Mouse (Mus musculus): ENCODE results near the gene Pgls.

Gene Pgls

GRCm38 (mm10) chr8:71598375-71598774 is 6.4 kb downstream of the Pgls start:
- no peak for DNase-seq (ENCODE audit: low read depth, low spot score)

GRCm38 (mm10) chr8:71598841-71599240 is 6.9 kb downstream of the Pgls start:
- no peak for DNase-seq (ENCODE audit: low read depth, low spot score)

GRCm38 (mm10) chr8:71601939-71602665 is 10.1 kb downstream of the Pgls start:
- no peak for DNase-seq (ENCODE audit: low read depth, low spot score)

GRCm38 (mm10) chr8:71602666-71603334 is 10.8 kb downstream of the Pgls start:
- DNase-seq (ENCODE audit: low read depth, low spot score) = no peak

GRCm38 (mm10) chr8:71604021-71604420 is 12.0 kb downstream of the Pgls start:
- DNase-seq (ENCODE audit: low read depth, low spot score) = no peak

GRCm38 (mm10) chr8:71610822-71611651 is 19.1 kb downstream of the Pgls start, which contains the start of gene Colgalt1:
TSS of gene Colgalt1 (plus strand) at chr8:71610998.
- DNase-seq (ENCODE audit: low read depth, low spot score) = peak; percentile 99

GRCm38 (mm10) chr8:71612141-71612540 is 20.2 kb downstream of the Pgls start:
- DNase-seq (ENCODE audit: low read depth, low spot score) = no peak

GRCm38 (mm10) chr8:71613418-71613817 is 21.4 kb downstream of the Pgls start:
- no peak for DNase-seq (ENCODE audit: low read depth, low spot score)

- DNase-seq (ENCODE audit: low read depth, low spot score) = no peak
Observed at GRCm38 (mm10) chr8:71619786-71620185, 27.8 kb downstream of the Pgls start.

- DNase-seq (ENCODE audit: low read depth, low spot score) = no peak
Observed at GRCm38 (mm10) chr8:71625088-71625487, 33.1 kb downstream of the Pgls start.

- no peak for DNase-seq (ENCODE audit: low read depth, low spot score)
Observed at GRCm38 (mm10) chr8:71626753-71627152, 34.8 kb downstream of the Pgls start.

- no peak for DNase-seq (ENCODE audit: low read depth, low spot score)
Observed at GRCm38 (mm10) chr8:71627265-71628099, 35.5 kb downstream of the Pgls start.

- DNase-seq (ENCODE audit: low read depth, low spot score) = no peak
Observed at GRCm38 (mm10) chr8:71628396-71629095, 36.6 kb downstream of the Pgls start.

GRCm38 (mm10) chr8:71629096-71629697 is 37.2 kb downstream of the Pgls start:
- DNase-seq (ENCODE audit: low read depth, low spot score) = peak; percentile 79

GRCm38 (mm10) chr8:71629781-71630212 is 37.8 kb downstream of the Pgls start:
- no peak for DNase-seq (ENCODE audit: low read depth, low spot score)

- DNase-seq (ENCODE audit: low read depth, low spot score) = no peak
Observed at GRCm38 (mm10) chr8:71630761-71631160, 38.8 kb downstream of the Pgls start.

- DNase-seq (ENCODE audit: low read depth, low spot score) = no peak
Observed at GRCm38 (mm10) chr8:71631897-71632296, 39.9 kb downstream of the Pgls start.

GRCm38 (mm10) chr8:71633164-71633563 is 41.2 kb downstream of the Pgls start:
- no peak for DNase-seq (ENCODE audit: low read depth, low spot score)

- DNase-seq (ENCODE audit: low read depth, low spot score) = peak; percentile 28
Observed at GRCm38 (mm10) chr8:71633981-71634667, 42.1 kb downstream of the Pgls start.

Measured in brain, embryonic 18.5 days (tissue).